Mouse (Mus musculus) mouse embryonic stem cell (cell line): ENCODE data around the gene Tspan11.

Source experiments
- in situ Hi-C, 2 experiments: fragments of 300-500 bp; cut with MboI; formaldehyde crosslinking; loops; 1 replicate in 1 of 2; 3 replicates in 1 of 2; pipeline ENCODE4 v1.14.3; 2019 to 2020; ENCODE audit warnings: low sequenced_read_pairs in 2 of 2, low pct_unique_long_range_greater_than_20kb in 1 of 2, mixed read lengths in 1 of 2; ENCODE audit not compliant: unreplicated experiment in 1 of 2

Gene Tspan11

GRCm38 (mm10) chr6:128003542-128003941 lies 116.2 kb downstream of the Tspan11 start:
- in situ Hi-C loops: no loop called here
